Mouse (Mus musculus): ENCODE measurements around the gene Samd4b. TPM values are rescaled to one million over a fixed set of nuclear protein-coding genes. Genes with fewer than 3 reads are reported as not detected.

Gene Samd4b
- polyA plus RNA-seq, 1 experiment = 11.4 TPM

DNA sequence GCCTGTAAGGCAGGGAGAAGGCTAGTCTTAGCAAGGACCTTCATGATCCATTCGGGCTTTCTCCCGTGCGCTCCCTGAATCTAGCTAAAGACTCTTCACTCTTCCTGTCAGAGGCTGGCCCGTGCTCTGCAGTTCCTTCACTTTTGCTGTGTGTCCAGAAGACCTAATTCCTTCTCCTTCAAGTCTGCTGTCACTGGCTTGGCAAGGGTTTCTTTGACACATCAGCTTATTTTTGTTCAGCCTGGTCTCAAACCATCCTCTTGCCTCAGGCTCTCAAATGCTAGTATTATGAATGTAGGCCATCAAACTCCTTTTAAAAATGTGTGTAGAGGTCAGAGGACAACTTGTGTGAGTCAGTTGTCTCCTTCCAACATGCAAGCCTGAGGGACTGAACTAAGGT lies 214.3 kb downstream of the Samd4b start:
- H3K27me3 ChIP-seq (ENCODE audit: control insufficient read depth) = no peaks in the 10 kb centered on the region
- H3K9me3 ChIP-seq (ENCODE audit: control insufficient read depth, low read length) = no peaks in the 10 kb centered on the region
- H3K4me1 ChIP-seq (ENCODE audit: control insufficient read depth) = peaks cover 77% of the 10 kb centered on the region
- TF ChIP-seq GATA1 (IDR thresholded peaks at IDR 0.05; ENCODE audit: low read length) (no peak), TAL1 (IDR thresholded peaks at IDR 0.05; ENCODE audit: low read length) (no peak)
- H3K4me3 ChIP-seq (replicated peaks) = no peak overlapping the region
- peaks cover 32% of the 10 kb centered on the region for H3K36me3 ChIP-seq (ENCODE audit: control insufficient read depth)

DNA sequence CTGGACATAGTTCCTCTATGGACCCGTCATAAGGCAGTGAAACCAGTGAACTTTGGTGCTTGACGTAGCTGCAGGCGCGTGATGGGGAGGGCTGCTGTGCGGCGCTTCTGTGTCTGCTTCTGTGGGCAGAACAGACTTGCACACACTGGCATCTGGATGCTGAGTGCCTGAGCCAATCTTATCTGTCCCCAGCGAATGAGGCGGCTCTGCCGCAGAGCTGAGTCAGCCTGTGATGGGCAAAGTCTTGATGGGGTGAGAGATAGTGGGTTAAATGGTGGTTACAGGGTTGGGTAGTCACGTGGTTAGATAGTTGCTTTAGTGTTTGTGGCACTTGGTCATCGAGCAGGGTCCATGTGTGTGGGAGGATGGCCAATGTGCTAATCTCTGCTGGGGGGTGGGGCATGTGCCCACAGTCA lies 215.0 kb downstream of the Samd4b start:
- H3K4me3 ChIP-seq (replicated peaks) = peak overlapping the region; percentile 62
- TF ChIP-seq GATA1 (IDR thresholded peaks at IDR 0.05; ENCODE audit: low read length) = peak; percentile 91
- 0 out of 3 replicates have a peak, but pooled peaks have one; percentile 16 for TF ChIP-seq TAL1 (IDR thresholded peaks at IDR 0.05; ENCODE audit: low read length)
- peaks cover under 1% of the 10 kb centered on the region for H3K27me3 ChIP-seq (ENCODE audit: control insufficient read depth)
- H3K9me3 ChIP-seq (ENCODE audit: control insufficient read depth, low read length) = no peaks in the 10 kb centered on the region
- H3K36me3 ChIP-seq (ENCODE audit: control insufficient read depth) = peaks cover 27% of the 10 kb centered on the region
- H3K4me1 ChIP-seq (ENCODE audit: control insufficient read depth) = peaks cover 80% of the 10 kb centered on the region

DNA sequence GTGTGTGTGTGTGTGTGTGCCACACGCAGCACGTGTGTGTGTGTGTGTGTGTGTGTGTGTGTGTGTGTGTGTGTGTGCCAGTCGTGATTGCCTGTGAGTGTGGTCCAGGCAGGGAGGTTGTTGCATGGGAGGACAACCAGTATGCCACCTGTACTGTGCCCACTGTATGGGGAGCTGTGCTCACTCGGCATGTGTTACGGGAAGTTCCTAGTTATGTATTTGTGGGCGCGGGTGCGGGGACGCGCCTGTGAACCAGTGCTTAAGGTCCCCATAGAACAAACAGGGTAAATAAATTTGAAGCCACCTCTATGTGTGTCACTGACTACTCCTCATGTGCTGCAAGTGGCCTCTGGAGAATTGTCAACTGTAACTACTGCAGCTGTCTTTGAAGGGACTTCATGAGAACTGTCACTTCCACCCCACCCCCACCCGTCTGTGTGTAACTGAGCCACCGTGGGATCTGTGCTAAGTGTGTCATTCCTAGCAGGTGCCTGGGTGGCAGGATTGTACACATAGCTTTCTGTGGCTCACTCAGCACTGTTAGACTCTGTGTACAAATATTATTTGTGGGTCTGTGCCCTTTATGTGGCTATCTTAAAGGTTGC lies 215.5 kb downstream of the Samd4b start:
- TF ChIP-seq TAL1 (IDR thresholded peaks at IDR 0.05; ENCODE audit: low read length) = no peak
- no peak for TF ChIP-seq GATA1 (IDR thresholded peaks at IDR 0.05; ENCODE audit: low read length)
- peaks cover 83% of the 10 kb centered on the region for H3K4me1 ChIP-seq (ENCODE audit: control insufficient read depth)

DNA sequence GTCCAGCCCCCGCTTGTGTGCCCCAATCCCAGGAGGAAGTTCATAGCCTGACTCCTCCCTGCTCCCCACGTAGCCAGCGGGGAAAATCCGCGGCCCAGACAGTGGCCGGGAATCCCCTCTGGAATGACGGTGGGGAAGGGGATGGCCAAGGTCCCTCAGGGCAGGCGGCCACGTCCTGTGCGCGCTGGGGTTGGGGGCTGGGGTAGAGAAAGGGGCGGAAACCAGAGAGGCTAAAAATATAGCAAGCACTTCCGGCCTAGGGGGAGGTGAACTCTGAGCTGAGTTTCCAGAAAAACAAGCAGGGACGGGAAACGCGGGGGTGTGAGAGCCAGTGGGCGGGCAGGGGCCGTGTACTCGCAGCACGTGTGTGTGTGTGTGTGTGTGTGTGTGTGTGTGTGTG lies 216.0 kb downstream of the Samd4b start:
- Histone ChIP-seq H3K27me3 (ENCODE audit: control insufficient read depth) (peaks cover 5% of the 10 kb centered on the region), H3K4me1 (ENCODE audit: control insufficient read depth) (peaks cover 88% of the 10 kb centered on the region), H3K4me3 (replicated peaks) (peak overlapping the region; percentile 62), H3K9me3 (ENCODE audit: control insufficient read depth, low read length) (no peaks in the 10 kb centered on the region), H3K36me3 (ENCODE audit: control insufficient read depth) (peaks cover 27% of the 10 kb centered on the region)
- no peak for TF ChIP-seq GATA1 (IDR thresholded peaks at IDR 0.05; ENCODE audit: low read length)
- no peak for TF ChIP-seq TAL1 (IDR thresholded peaks at IDR 0.05; ENCODE audit: low read length)

More for the DNA sequence above, 215.5 kb downstream of the Samd4b start:
- peaks cover 5% of the 10 kb centered on the region for H3K27me3 ChIP-seq (ENCODE audit: control insufficient read depth)
- H3K4me3 ChIP-seq (replicated peaks) = peak overlapping the region; percentile 62
- peaks cover 27% of the 10 kb centered on the region for H3K36me3 ChIP-seq (ENCODE audit: control insufficient read depth)
- H3K9me3 ChIP-seq (ENCODE audit: control insufficient read depth, low read length) = no peaks in the 10 kb centered on the region

DNA sequence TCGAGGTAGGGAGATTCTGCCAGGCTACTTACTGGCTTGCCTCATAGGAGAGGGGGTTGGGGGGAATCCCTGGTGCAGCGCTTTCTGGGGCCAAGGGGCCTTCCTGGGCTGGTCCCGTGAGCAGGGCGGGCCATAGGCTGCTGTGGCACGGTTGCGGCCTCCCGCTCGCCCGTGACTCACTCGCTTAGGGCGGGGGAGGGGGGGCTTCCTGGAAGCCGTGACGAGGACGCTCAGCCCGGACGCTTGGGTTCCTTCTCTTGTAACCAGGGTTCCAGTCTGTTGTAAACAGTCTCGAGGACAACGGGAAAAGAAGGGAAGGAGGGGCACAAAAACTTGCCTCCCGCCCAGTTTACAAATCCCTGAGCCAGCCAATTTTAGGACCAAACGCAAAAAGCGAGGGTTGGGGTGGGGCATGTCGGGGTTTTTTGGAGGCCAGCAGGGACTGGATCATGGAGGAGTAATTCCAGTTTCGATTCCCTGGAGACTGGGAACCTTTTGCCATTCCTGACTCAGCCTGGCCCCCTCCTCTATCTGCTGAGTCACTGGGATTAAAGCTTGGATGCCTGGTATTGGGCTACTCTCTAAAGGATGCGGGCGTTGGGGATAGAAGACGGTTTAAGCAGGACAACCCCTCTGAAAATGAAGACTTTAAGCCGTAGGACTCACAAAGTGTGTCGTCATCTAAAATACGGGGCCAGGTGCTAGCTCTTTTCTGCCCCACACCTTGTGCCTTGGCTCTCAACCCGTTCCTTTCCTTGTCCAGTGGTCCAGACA lies 216.7 kb downstream of the Samd4b start:
- Histone ChIP-seq H3K9me3 (ENCODE audit: control insufficient read depth, low read length) (no peaks in the 10 kb centered on the region), H3K27me3 (ENCODE audit: control insufficient read depth) (peaks cover 5% of the 10 kb centered on the region), H3K4me1 (ENCODE audit: control insufficient read depth) (peaks cover 91% of the 10 kb centered on the region), H3K36me3 (ENCODE audit: control insufficient read depth) (peaks cover 21% of the 10 kb centered on the region), H3K4me3 (replicated peaks) (peak overlapping the region; percentile 62)
- TF ChIP-seq TAL1 (IDR thresholded peaks at IDR 0.05; ENCODE audit: low read length) = no peak
- no peak for TF ChIP-seq GATA1 (IDR thresholded peaks at IDR 0.05; ENCODE audit: low read length)

DNA sequence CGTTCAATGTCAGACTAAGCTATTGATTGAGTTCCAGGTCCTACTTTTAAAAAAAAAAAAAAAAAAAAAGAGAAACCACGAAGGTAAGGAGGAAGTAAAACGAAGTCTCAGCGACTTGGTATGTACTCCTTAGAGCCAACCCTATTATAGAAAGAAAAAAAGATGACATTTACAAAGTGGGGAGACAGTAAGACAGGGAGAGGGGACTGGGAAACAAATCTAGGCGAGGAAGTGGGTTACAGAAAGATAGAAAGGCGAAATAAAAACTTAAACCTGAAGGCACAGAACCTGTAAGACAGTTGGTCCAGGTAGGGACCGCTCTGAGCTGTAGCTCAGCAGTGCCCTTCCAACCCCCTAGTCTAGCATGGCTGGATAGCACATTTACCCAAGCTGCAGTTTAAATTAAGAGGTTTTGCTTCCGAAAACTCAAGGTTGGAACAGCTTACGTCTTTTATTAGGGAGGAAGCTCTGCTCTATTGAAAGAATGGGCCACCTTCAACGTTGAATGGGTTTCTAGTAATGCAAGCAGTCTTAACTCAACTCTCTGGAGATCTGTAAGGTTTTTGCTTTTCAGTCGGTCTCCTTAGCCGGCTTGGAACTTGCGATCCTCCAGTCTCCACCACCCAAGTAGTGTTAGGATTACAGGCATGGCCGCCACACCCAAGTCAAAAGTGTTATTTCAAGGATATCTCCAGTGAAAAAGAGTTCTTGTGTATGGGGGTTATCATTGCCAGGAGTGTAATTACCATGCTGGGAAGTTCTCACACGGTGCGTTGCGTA lies 217.5 kb downstream of the Samd4b start, which contains the start of gene Zfp36:
TSS of gene Zfp36 (minus strand) at position 17 of the 780 bp plus-strand sequence.
- Histone ChIP-seq H3K27me3 (ENCODE audit: control insufficient read depth) (peaks cover 5% of the 10 kb centered on the region), H3K36me3 (ENCODE audit: control insufficient read depth) (peaks cover 13% of the 10 kb centered on the region), H3K9me3 (ENCODE audit: control insufficient read depth, low read length) (no peaks in the 10 kb centered on the region), H3K4me3 (replicated peaks) (peak within 1 kb of the TSS; percentile 75), H3K4me1 (ENCODE audit: control insufficient read depth) (peaks cover 95% of the 10 kb centered on the region)
- TF ChIP-seq TAL1 (IDR thresholded peaks at IDR 0.05; ENCODE audit: low read length) (no peak), GATA1 (IDR thresholded peaks at IDR 0.05; ENCODE audit: low read length) (no peak)

DNA sequence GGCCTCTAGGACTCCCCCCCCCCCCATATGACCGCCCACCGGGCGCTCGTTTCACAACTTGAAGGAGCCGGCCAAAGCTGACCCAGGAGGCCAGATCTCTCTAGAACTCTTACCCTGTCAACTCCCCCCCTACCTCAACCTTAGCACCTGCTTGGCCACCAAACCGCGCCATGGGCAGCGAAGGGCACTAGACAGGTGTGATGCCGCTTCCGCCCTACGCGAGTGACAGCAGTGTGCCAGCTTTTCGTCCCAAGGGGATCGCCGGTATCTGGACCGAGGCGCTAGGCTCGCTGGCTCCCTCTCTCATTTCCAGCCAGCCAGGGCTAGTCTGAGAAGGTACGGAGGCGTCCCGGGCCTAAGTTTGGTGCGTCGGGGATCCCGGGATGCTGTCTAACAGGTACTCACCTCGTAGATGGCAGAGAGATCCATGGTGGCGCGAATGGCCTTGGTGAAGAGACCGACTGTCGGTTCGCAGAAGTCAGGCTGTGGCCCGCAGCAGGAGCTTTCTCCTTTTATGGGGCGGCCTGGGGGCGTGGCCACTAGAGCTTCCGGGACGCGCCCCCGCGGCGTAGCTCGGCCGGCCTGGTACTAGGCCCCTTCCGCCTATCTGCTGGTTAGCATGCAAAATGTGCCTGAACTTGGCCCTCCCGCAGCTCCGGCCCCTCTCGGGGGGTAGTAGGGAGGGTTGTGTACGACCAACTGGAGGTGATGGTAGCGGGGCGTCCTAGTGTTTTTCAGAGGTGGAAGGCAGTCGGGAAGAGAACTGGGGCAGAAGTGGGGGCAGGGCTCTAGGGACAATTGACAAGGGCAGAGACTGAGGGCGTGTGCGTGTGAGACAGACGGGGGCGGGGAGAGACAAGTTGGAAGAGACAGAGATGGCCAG lies 218.9 kb downstream of the Samd4b start:
- TF ChIP-seq GATA1 (IDR thresholded peaks at IDR 0.05; ENCODE audit: low read length) (no peak), TAL1 (IDR thresholded peaks at IDR 0.05; ENCODE audit: low read length) (no peak)
- peaks cover 9% of the 10 kb centered on the region for H3K36me3 ChIP-seq (ENCODE audit: control insufficient read depth)
- peaks cover 98% of the 10 kb centered on the region for H3K4me1 ChIP-seq (ENCODE audit: control insufficient read depth)
- H3K27me3 ChIP-seq (ENCODE audit: control insufficient read depth) = peaks cover 5% of the 10 kb centered on the region
- H3K4me3 ChIP-seq (replicated peaks) = peak overlapping the region; percentile 75
- H3K9me3 ChIP-seq (ENCODE audit: control insufficient read depth, low read length) = no peaks in the 10 kb centered on the region

DNA sequence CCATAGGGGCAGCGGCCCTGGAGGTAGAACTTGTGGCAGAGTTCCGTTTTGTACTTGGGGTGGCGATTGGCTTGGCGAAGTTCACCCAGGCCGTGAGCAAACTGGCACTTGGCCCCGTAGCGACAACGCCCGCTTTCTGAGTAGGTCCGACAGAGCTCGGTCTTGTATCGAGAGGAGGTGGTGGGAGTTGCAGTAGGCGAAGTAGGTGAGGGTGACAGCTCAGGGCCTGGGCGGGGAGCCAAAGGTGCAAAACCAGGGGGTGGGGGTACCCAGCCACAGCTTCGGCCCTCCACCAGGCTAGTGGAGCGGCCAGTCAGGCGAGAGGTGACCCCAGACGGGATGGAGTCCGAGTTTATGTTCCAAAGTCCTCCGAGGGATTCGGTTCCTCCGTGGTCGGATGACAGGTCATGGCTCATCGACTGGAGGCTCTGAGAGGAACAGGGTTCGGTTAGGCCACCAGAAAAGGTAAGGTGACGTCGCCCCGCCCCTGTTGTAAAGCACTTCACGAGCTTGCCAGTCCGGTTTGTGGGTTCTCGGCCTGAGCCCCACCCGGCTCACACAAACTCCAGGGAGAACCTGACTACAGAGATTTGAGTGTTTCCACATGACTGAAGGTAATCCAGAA lies 219.8 kb downstream of the Samd4b start:
- Histone ChIP-seq H3K9me3 (ENCODE audit: control insufficient read depth, low read length) (no peaks in the 10 kb centered on the region), H3K4me1 (ENCODE audit: control insufficient read depth) (peaks cover 97% of the 10 kb centered on the region), H3K4me3 (replicated peaks) (peak overlapping the region; percentile 75), H3K36me3 (ENCODE audit: control insufficient read depth) (peaks cover 9% of the 10 kb centered on the region), H3K27me3 (ENCODE audit: control insufficient read depth) (peaks cover 5% of the 10 kb centered on the region)
- TF ChIP-seq TAL1 (IDR thresholded peaks at IDR 0.05; ENCODE audit: low read length) (no peak), GATA1 (IDR thresholded peaks at IDR 0.05; ENCODE audit: low read length) (no peak)
